ENCODE assay signal across 10 mouse cellular contexts in the genomic region with DNA sequence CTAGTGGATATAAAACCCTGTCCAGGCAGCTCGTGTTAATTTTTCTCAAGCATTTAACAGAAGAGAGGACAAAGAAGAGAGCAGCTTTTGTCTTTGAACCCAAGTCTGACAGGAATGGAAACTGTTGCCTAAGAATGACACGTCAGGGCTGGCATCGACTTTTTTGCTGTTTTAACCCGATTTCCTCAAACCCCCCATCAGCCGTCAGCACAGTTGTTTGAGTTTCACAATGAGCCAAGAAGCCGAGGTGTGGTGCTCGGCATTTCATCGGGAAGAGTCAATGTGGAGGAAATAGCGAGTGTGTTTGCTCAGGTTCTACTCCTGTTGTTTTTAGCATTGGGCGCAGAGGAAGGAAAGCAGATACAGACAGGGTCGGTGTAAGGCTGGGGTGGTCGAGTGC.
A peak's percentile ranks its signal among the peaks of the same experiment; 100 is the strongest.
DNase-seq lines count a peak whose midpoint lies in the region; ATAC-seq and TF ChIP-seq lines count a peak whose summit lies in the region.
"Had no signal": no experiment of that assay in that cellular context is flagged by ENCODE, and none has a peak within 500 bp of the region (broad histone marks: within the 10 kb centered on the region; RNA-seq: fewer than 3 reads in every experiment).

No protein-coding gene starts in this region.

- intact Hi-C loops in heart, postnatal 36 days (cut with DNase I): loop anchor here (2.0 kb wide), 1 partner anchor 20 kb away; no protein-coding TSS in a partner anchor

- no peak overlapping the region for H3K9ac ChIP-seq in hindbrain, embryonic 12.5 days
- H3K9ac ChIP-seq: hindbrain, embryonic 15.5 days had no signal

- no peaks in the 10 kb centered on the region for H3K27me3 ChIP-seq in megakaryocyte, embryonic 14.5 days (replicated peaks)
- H3K27me3 ChIP-seq in hindbrain, embryonic 12.5 days: no peaks in the 10 kb centered on the region
- no peaks in the 10 kb centered on the region for H3K27me3 ChIP-seq in limb, embryonic 10.5 days (ENCODE audit: low read depth, poor library complexity, severe bottlenecking)
- H3K27me3 ChIP-seq: hindbrain, embryonic 15.5 days had no signal

- no peak for TF ChIP-seq POLR2A in bone marrow, adult 2 months (IDR thresholded peaks at IDR 0.05; ENCODE audit: borderline replicate concordance, control insufficient read depth, low read depth, low read length)

- peak overlapping the region; percentile 85 for H3K27ac ChIP-seq in bone marrow, adult 2 months (ENCODE audit: control insufficient read depth, insufficient read depth, low read depth, low read length, poor library complexity)
- H3K27ac ChIP-seq in hindbrain, embryonic 12.5 days: no peak overlapping the region
- H3K27ac ChIP-seq in limb, embryonic 10.5 days: no peak overlapping the region
- H3K27ac ChIP-seq: hindbrain, embryonic 15.5 days had no signal

- peak overlapping the region; percentile 14 for H3K4me3 ChIP-seq in bone marrow, adult 2 months (replicated peaks; ENCODE audit: control insufficient read depth, low read depth, low read length)
- H3K4me3 ChIP-seq in megakaryocyte, embryonic 14.5 days (replicated peaks): peak overlapping the region; percentile 7
- no peak overlapping the region for H3K4me3 ChIP-seq in hindbrain, embryonic 12.5 days
- H3K4me3 ChIP-seq in limb, embryonic 10.5 days: no peak overlapping the region
- H3K4me3 ChIP-seq: hindbrain, embryonic 15.5 days had no signal

- no peak for TF ChIP-seq CTCF in bone marrow, adult 2 months (IDR thresholded peaks at IDR 0.05; ENCODE audit: control insufficient read depth, insufficient read depth, low read length)

- no peaks in the 10 kb centered on the region for H3K9me3 ChIP-seq in megakaryocyte, embryonic 14.5 days
- H3K9me3 ChIP-seq in hindbrain, embryonic 12.5 days (replicated peaks): no peaks in the 10 kb centered on the region
- H3K9me3 ChIP-seq in limb, embryonic 10.5 days (replicated peaks): no peaks in the 10 kb centered on the region
- H3K9me3 ChIP-seq: hindbrain, embryonic 15.5 days had no signal

- DNase-seq in kidney, adult 9 months: peak; percentile 50
- DNase-seq in kidney, postnatal 14 days: no peak
- peak; percentile 53 to 55 for DNase-seq in heart, postnatal 36 days
- DNase-seq in limb, embryonic 10.5 days (ENCODE audit: low spot score): no peak
- no peak for DNase-seq in frontal cortex, postnatal 10 days (ENCODE audit: low spot score in 2 of 2)
- DNase-seq: layer of hippocampus, postnatal 36 days had no signal

- H3K4me2 ChIP-seq in hindbrain, embryonic 12.5 days (replicated peaks): no peak overlapping the region
- H3K4me2 ChIP-seq: hindbrain, embryonic 15.5 days had no signal

- WGBS in bone marrow, adult 2 months: 27% methylated on average over 12 of the region's 12 CpGs
- 66% methylated on average over 12 of the region's 12 CpGs for WGBS in hindbrain, embryonic 12.5 days
- WGBS in limb, embryonic 10.5 days: 89% methylated on average over 12 of the region's 12 CpGs

- H3K36me3 ChIP-seq in megakaryocyte, embryonic 14.5 days (replicated peaks; ENCODE audit: low read length): peaks cover 86% of the 10 kb centered on the region
- no peaks in the 10 kb centered on the region for H3K36me3 ChIP-seq in hindbrain, embryonic 12.5 days
- peaks cover 17% of the 10 kb centered on the region; the same call in 1 of the 2 replicates for H3K36me3 ChIP-seq in limb, embryonic 10.5 days
- H3K36me3 ChIP-seq: hindbrain, embryonic 15.5 days had no signal

- no peak for ATAC-seq in hindbrain, embryonic 12.5 days (ENCODE audit: low FRiP score)

- H3K4me1 ChIP-seq in bone marrow, adult 2 months (ENCODE audit: control insufficient read depth, insufficient read depth, low read length): peaks cover 7% of the 10 kb centered on the region; the same call in 1 of the 2 replicates
- peaks cover 88% of the 10 kb centered on the region for H3K4me1 ChIP-seq in megakaryocyte, embryonic 14.5 days
- H3K4me1 ChIP-seq in hindbrain, embryonic 12.5 days: peaks cover 11% of the 10 kb centered on the region
- H3K4me1 ChIP-seq in limb, embryonic 10.5 days: peaks cover 26% of the 10 kb centered on the region

Comparison
In these comparisons a context has a peak if more than half of its experiments do, and no peak if none do; other contexts are left out.
1. DNase-seq: peak in kidney, adult 9 months (single experiment) and heart, postnatal 36 days (2 of 2); none in kidney, postnatal 14 days (single experiment), limb, embryonic 10.5 days (single experiment) and frontal cortex, postnatal 10 days (0 of 2).
2. H3K4me3 ChIP-seq: peak in bone marrow, adult 2 months (single experiment) and megakaryocyte, embryonic 14.5 days (single experiment); none in hindbrain, embryonic 12.5 days (single experiment) and limb, embryonic 10.5 days (single experiment).